Mouse (Mus musculus) spleen, adult 2 months (tissue): ENCODE measurements around the gene Nup43.

Experiments
- CTCF ChIP-seq: fragments of 200-500 bp; IDR thresholded peaks from 2 replicates; pipeline ENCODE4 v1.5.1; 2011; ENCODE audit warnings: mild to moderate bottlenecking, inconsistent platforms; ENCODE audit not compliant: insufficient read depth, insufficient read length, insufficient replicate concordance; ENCODE audit errors: extremely low read depth
- POLR2A ChIP-seq: fragments of 200-500 bp; IDR thresholded peaks from 2 replicates; pipeline ENCODE4 v1.6.1; 2011; ENCODE audit warnings: low read depth, low read length, inconsistent platforms

DNA sequence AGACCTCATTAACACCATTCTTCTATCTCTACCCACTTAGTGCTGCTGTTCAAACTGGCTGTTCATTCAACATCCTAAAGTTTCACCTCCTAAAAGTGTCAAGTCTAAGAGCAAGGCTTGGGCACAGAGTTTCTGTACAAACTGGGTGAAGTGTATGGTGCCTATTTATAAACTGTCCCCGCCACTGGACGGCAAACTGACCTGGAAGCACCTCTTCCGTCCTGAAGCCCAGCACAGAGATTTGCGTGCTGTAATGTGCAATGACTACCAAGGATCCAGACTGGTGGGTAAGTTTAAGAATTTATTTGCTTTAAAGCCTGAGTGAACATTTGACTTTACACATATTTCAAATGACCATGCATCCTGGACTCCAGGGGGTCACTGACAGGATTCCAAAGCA lies 38.2 kb upstream of the Nup43 start:
- TF ChIP-seq CTCF (no peak), POLR2A (no peak)
